11 mouse cellular contexts compared by ENCODE assay signal in the genomic region with DNA sequence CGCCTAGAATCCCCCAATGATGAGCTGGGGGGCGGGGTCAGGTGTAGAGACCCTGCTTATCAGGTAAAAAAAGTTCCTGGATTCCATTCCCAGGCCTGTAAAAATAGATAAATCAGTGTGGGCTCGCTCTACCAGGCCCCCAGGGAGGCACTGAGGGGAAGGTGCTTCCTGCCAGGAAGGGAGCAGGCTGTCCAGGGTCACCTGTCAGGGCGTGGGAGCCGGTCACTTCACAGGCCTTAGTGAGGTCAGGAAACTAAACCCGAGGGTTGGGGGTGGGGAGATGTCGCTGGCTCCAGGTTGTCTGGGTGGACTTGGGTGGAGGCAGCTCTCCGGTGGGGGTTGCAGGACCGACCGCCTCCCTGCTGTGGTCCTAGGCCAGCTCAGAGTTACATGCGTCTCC. TPM values are rescaled to one million over a fixed set of nuclear protein-coding genes. Genes with fewer than 3 reads are reported as not detected.
DNase-seq lines count a peak whose midpoint lies in the region; ATAC-seq and TF ChIP-seq lines count a peak whose summit lies in the region.
"Had no signal": no experiment of that assay in that cellular context is flagged by ENCODE, and none has a peak within 500 bp of the region (broad histone marks: within the 10 kb centered on the region; RNA-seq: fewer than 3 reads in every experiment).

No protein-coding gene starts in this region.

- H3K4me2 ChIP-seq in heart, embryonic 15.5 days = peak overlapping the region; percentile 34; the same call in 1 of the 2 replicates
- peak overlapping the region; percentile 7; the same call in 1 of the 2 replicates for H3K4me2 ChIP-seq in kidney, postnatal 0 days (ENCODE audit: low read length)

- intact Hi-C loops in left cerebral cortex, postnatal 4 days (cut with DNase I) = no loop called here

- TF ChIP-seq CTCF in kidney, postnatal 0 days (IDR thresholded peaks at IDR 0.05; ENCODE audit: low read depth) = no peak

- DNase-seq in gastrocnemius, postnatal 25 days = peak; percentile 49
- no peak for DNase-seq in gastrocnemius, adult 8-10 months (ENCODE audit: low spot score in 2 of 2)
- peak; percentile 49 for DNase-seq in adrenal gland, postnatal 25 days
- peak; percentile 43 for DNase-seq in kidney, postnatal 0 days (ENCODE audit: low spot score)
- DNase-seq in retina, embryonic 14.5 days (ENCODE audit: low spot score) = no peak
- no peak for DNase-seq in left cerebral cortex, postnatal 4 days

- ATAC-seq in heart, embryonic 15.5 days (replicated peaks; ENCODE audit: insufficient number of reproducible peaks, insufficient read depth, low FRiP score, low read depth) = peak; percentile 65
- no peak for ATAC-seq in kidney, postnatal 0 days (replicated peaks; ENCODE audit: low FRiP score, low read depth)
- no peak for ATAC-seq in megakaryocyte-erythroid progenitor cell, adult 5-6 weeks (replicated peaks; ENCODE audit: low FRiP score, low TSS enrichment, poor library complexity, severe bottlenecking)

- peaks cover 38% of the 10 kb centered on the region for H3K4me1 ChIP-seq in heart, embryonic 15.5 days (replicated peaks)
- peaks cover 47% of the 10 kb centered on the region for H3K4me1 ChIP-seq in kidney, postnatal 0 days (replicated peaks; ENCODE audit: insufficient read depth, low read length)

- no peaks in the 10 kb centered on the region for H3K9me3 ChIP-seq in heart, embryonic 15.5 days (replicated peaks)
- H3K9me3 ChIP-seq in kidney, postnatal 0 days (replicated peaks; ENCODE audit: low read length) = no peaks in the 10 kb centered on the region
- H3K9me3 ChIP-seq: megakaryocyte, embryonic 14.5 days had no signal

- peak overlapping the region; percentile 76 for H3K27ac ChIP-seq in heart, embryonic 15.5 days
- H3K27ac ChIP-seq in kidney, postnatal 0 days = peak overlapping the region; percentile 50; the same call in 1 of the 2 replicates

- no peak overlapping the region for H3K9ac ChIP-seq in heart, embryonic 15.5 days
- no peak overlapping the region for H3K9ac ChIP-seq in kidney, postnatal 0 days (ENCODE audit: low read depth, low read length)

- no peaks in the 10 kb centered on the region for H3K27me3 ChIP-seq in heart, embryonic 15.5 days
- no peaks in the 10 kb centered on the region for H3K27me3 ChIP-seq in kidney, postnatal 0 days (ENCODE audit: insufficient read depth, low read length)

- peaks cover 4% of the 10 kb centered on the region; the same call in 1 of the 2 replicates for H3K36me3 ChIP-seq in heart, embryonic 15.5 days
- peaks cover 11% of the 10 kb centered on the region for H3K36me3 ChIP-seq in kidney, postnatal 0 days (ENCODE audit: insufficient read depth, low read length)

- 34% methylated on average over 11 of the region's 11 CpGs for WGBS in heart, embryonic 15.5 days
- WGBS in kidney, postnatal 0 days = 22% methylated on average over 11 of the region's 11 CpGs

- H3K4me3 ChIP-seq in heart, embryonic 15.5 days = peak overlapping the region; percentile 17; the same call in 1 of the 2 replicates
- no peak overlapping the region for H3K4me3 ChIP-seq in kidney, postnatal 0 days (replicated peaks; ENCODE audit: low read depth, low read length)
- H3K4me3 ChIP-seq: megakaryocyte, embryonic 14.5 days had no signal

RNA-seq across cellular contexts. Expression of a gene that starts 12.3 kb away (rescaled TPM):
- 10 to 100 TPM; 23.6 to 24.8 TPM for total RNA-seq in gastrocnemius, postnatal 25 days (2021)
- total RNA-seq in gastrocnemius, adult 8-10 months (2022) = 10 to 100 TPM in 3 of 4 experiments, 1 to 10 TPM in 1; 6.8 to 12.3 (median 11.2) TPM
- total RNA-seq in adrenal gland, postnatal 25 days (2021) = 57.1 and 99.3 TPM in 2 replicates
- 57.8 and 73.1 TPM in 2 replicates for polyA plus RNA-seq in heart, embryonic 15.5 days (2015; fragmentation: Nextera tagmentation; extraction: Ambion mirVana)
- polyA plus RNA-seq in kidney, postnatal 0 days (2015; fragmentation: Nextera tagmentation; extraction: Ambion mirVana) = 132 and 152 TPM in 2 replicates
- 7.6 and 11.1 TPM in 2 replicates for total RNA-seq in megakaryocyte-erythroid progenitor cell, adult 5-6 weeks (2014; fragmentation: Nextera tagmentation)
- total RNA-seq in megakaryocyte-erythroid progenitor cell, adult 5-6 weeks (2017) = 4.6 and 6.8 TPM in 2 replicates
- 100 to 1,000 TPM; 404 to 409 TPM for total RNA-seq in left cerebral cortex, postnatal 4 days (2021)

RNA-seq across cellular contexts. Expression of a gene that starts 14.9 kb away (rescaled TPM):
- total RNA-seq in gastrocnemius, postnatal 25 days (2021) = not detected
- not detected for total RNA-seq in gastrocnemius, adult 8-10 months (2022)
- not detected in 2 replicates for total RNA-seq in adrenal gland, postnatal 25 days (2021)
- 0.49 and 5.1 TPM in 2 replicates for polyA plus RNA-seq in heart, embryonic 15.5 days (2015; fragmentation: Nextera tagmentation; extraction: Ambion mirVana)
- 0.04 and 0.06 TPM in 2 replicates for polyA plus RNA-seq in kidney, postnatal 0 days (2015; fragmentation: Nextera tagmentation; extraction: Ambion mirVana)
- total RNA-seq in megakaryocyte-erythroid progenitor cell, adult 5-6 weeks (2014; fragmentation: Nextera tagmentation) = 2.4 and 7.6 TPM in 2 replicates
- total RNA-seq in megakaryocyte-erythroid progenitor cell, adult 5-6 weeks (2017) = 1.7 and 3.5 TPM in 2 replicates
- under 1 TPM in 1 of 2 experiments, not detected in 1; 0.52 TPM for total RNA-seq in left cerebral cortex, postnatal 4 days (2021)
- total RNA-seq: adrenal gland, adult 18-20 months had no signal

RNA-seq across cellular contexts. Expression of a gene that starts 15.2 kb away (rescaled TPM):
- total RNA-seq in gastrocnemius, postnatal 25 days (2021) = under 1 TPM in 1 of 2 experiments, not detected in 1; 0.40 TPM
- total RNA-seq in gastrocnemius, adult 8-10 months (2022) = not detected
- 0.64 and 1.00 TPM in 2 replicates for total RNA-seq in adrenal gland, postnatal 25 days (2021)
- polyA plus RNA-seq in heart, embryonic 15.5 days (2015; fragmentation: Nextera tagmentation; extraction: Ambion mirVana) = 0.81 and 1.3 TPM in 2 replicates
- polyA plus RNA-seq in kidney, postnatal 0 days (2015; fragmentation: Nextera tagmentation; extraction: Ambion mirVana) = 24.5 and 24.8 TPM in 2 replicates
- not detected in 2 replicates for total RNA-seq in megakaryocyte-erythroid progenitor cell, adult 5-6 weeks (2014; fragmentation: Nextera tagmentation)
- total RNA-seq in megakaryocyte-erythroid progenitor cell, adult 5-6 weeks (2017) = not detected in 2 replicates
- under 1 TPM; 0.46 to 0.76 TPM for total RNA-seq in left cerebral cortex, postnatal 4 days (2021)
- total RNA-seq: CH12.LX had no signal

RNA-seq across cellular contexts. Expression of a gene that starts 28.6 kb away (rescaled TPM):
- 1 to 10 TPM; 2.0 to 2.1 TPM for total RNA-seq in gastrocnemius, postnatal 25 days (2021)
- total RNA-seq in gastrocnemius, adult 8-10 months (2022) = 1 to 10 TPM in 2 of 4 experiments, under 1 TPM in 2; 0.73 to 1.2 (median 1.1) TPM
- 8.5 and 10.6 TPM in 2 replicates for total RNA-seq in adrenal gland, postnatal 25 days (2021)
- 29.0 and 30.9 TPM in 2 replicates for polyA plus RNA-seq in heart, embryonic 15.5 days (2015; fragmentation: Nextera tagmentation; extraction: Ambion mirVana)
- polyA plus RNA-seq in kidney, postnatal 0 days (2015; fragmentation: Nextera tagmentation; extraction: Ambion mirVana) = 32.9 and 38.7 TPM in 2 replicates
- total RNA-seq in megakaryocyte-erythroid progenitor cell, adult 5-6 weeks (2014; fragmentation: Nextera tagmentation) = 0.49 and 0.96 TPM in 2 replicates
- 0.66 and 0.80 TPM in 2 replicates for total RNA-seq in megakaryocyte-erythroid progenitor cell, adult 5-6 weeks (2017)
- total RNA-seq in left cerebral cortex, postnatal 4 days (2021) = 1 to 10 TPM; 2.5 to 3.2 TPM

RNA-seq across cellular contexts. Expression of a gene that starts 38.9 kb away (rescaled TPM):
- total RNA-seq in gastrocnemius, postnatal 25 days (2021) = 10 to 100 TPM; 27.4 to 33.4 TPM
- total RNA-seq in gastrocnemius, adult 8-10 months (2022) = 10 to 100 TPM; 51.9 to 80.5 (median 53.3) TPM
- total RNA-seq in adrenal gland, postnatal 25 days (2021) = 59.5 and 63.8 TPM in 2 replicates
- 54.0 and 65.5 TPM in 2 replicates for polyA plus RNA-seq in heart, embryonic 15.5 days (2015; fragmentation: Nextera tagmentation; extraction: Ambion mirVana)
- polyA plus RNA-seq in kidney, postnatal 0 days (2015; fragmentation: Nextera tagmentation; extraction: Ambion mirVana) = 74.5 and 82.4 TPM in 2 replicates
- 76.0 and 106 TPM in 2 replicates for total RNA-seq in megakaryocyte-erythroid progenitor cell, adult 5-6 weeks (2014; fragmentation: Nextera tagmentation)
- total RNA-seq in megakaryocyte-erythroid progenitor cell, adult 5-6 weeks (2017) = 16.2 and 20.8 TPM in 2 replicates
- total RNA-seq in left cerebral cortex, postnatal 4 days (2021) = 10 to 100 TPM; 85.0 to 95.3 TPM

Comparison
In these comparisons a context has a peak if more than half of its experiments do, and no peak if none do; other contexts are left out.
1. DNase-seq: peak in gastrocnemius, postnatal 25 days (single experiment), adrenal gland, postnatal 25 days (single experiment) and kidney, postnatal 0 days (single experiment); none in gastrocnemius, adult 8-10 months (0 of 2), retina, embryonic 14.5 days (single experiment) and left cerebral cortex, postnatal 4 days (single experiment).